Mouse (Mus musculus) megakaryocyte, embryonic 14.5 days (primary cell): ENCODE measurements at regions not wholly inside any gene's neighbourhood (a gene's known extent, or its start where the extent isn't known, plus 50 kb on each side); places are given as distances from the start of the nearest gene placed in this dataset.

ENCODE experiments used
- FLI1 ChIP-seq: IDR thresholded peaks from 2 replicates; pipeline ENCODE4 v1.6.1; 2012; ENCODE audit warnings: low read length, inconsistent platforms, mixed read lengths
- GATA1 ChIP-seq: IDR thresholded peaks from 3 replicates; pipeline ENCODE4 v1.6.1; 2012; ENCODE audit warnings: mixed read lengths, low read length, inconsistent platforms, borderline replicate concordance

DNA sequence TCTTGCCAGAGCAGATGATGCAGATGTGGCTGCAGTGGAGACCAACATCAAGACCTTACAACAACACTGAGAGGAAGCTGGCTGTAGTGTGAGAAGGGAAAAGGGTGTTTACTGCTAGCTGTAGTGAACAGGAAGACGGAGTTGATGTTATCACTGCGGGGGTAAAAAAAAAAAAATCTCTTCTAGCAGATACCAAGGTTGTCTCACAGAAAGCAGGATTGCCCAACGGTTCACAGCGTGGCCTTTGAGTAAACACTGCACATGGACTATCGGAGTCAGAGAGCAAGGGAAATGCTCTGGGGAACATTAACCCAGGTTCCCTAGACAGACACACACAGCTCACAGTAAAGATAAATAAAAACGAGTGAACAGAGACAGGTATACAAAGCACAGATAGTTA lies 192.8 kb downstream of the Ly86 start:
- TF ChIP-seq GATA1, result no peak
- no peak for TF ChIP-seq FLI1
